Mouse (Mus musculus) mouse trophoblast stem cell (cell line): Measurements from ENCODE around the gene Rgsl1.
"Not testable (repeated sequence)": the region's sequence is repeated elsewhere in the genome, so short reads cannot be mapped to it uniquely, and the experiment has no call there.

Source experiments
- in situ Hi-C, 2 experiments: fragments of 300-500 bp; cut with MseI, MboI; formaldehyde crosslinking; loops; 2 replicates in 1 of 2; 3 replicates in 1 of 2; pipeline ENCODE4 v1.15.1; 2025

Gene Rgsl1

DNA sequence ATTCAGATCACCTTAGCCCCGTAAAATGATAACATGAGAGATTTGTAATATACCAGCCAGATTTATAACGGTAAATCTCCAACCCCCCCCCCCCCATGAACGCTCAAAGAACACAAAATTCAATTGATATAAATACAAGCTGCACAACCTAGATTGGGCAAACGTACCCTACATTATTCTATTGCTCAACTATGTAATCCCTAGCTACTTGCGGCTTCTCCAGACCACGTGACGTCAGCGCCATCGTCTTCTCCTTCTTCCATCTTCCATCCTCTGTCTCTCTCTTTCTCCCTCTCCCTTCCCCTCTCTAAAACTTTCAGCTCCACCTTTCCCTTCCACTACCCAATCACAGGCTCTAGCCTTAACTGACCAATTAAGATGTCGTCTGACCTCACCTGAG is 65.7 kb downstream of the Rgsl1 start:
- in situ Hi-C loops: no loop called here

DNA sequence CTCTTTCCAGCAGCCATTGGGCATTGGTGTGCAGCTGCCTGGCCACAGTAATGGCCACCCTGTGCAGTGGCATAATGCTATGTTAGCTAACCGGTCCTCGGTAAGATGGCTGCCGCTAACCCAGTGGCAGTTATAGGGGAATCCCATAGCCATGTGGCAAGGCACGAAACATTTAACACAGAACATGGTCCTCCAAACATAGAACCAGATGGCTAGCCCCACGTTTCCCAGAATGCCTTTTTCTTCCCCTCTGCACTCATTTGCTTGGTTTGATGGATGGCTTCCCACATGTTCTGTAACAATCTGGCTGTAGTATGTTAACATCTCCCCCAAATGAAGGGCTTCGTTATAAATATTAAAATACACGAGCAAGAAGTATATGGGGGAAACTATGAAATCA is 67.7 kb downstream of the Rgsl1 start:
- in situ Hi-C loops: no loop called here

DNA sequence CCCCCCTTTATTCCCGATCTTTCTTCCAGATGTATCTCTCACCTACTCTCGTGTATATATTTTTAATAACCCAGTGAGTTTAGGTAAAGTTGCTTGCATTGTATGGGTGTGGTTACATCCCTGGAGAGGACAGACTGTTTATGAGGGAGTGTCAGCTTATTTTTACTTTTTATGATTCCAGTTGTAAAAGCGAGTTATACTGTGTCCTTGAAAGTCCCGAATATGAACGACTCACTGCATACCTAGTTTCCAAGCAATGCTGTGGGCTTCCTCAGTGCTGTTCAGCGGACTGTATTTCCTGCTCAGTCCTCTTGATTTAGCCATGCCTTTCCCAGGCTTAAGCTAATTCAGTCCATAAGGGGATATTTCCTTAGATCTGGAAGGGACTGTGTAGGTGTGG is 68.8 kb downstream of the Rgsl1 start:
- in situ Hi-C loops: no loop called here

DNA sequence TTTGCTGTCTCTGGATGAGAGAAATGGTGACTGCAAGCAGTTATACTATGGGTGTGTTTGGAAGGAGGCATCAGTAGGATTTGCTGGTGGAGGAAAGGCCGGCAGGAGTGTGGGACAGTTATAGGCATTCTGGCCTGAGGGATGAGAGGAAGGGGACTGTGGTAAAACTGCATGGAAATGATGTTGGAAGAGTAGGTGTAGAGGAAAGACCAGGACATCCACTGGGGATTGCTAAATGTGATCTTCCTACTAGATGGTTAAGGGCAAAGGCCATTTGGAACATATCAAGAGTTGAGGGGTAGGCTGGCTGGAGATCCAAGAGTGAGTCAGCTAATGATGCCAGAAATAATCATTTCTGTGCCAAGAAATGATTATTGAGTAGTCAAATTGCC is 73.2 kb downstream of the Rgsl1 start:
- in situ Hi-C loops: no loop called here

DNA sequence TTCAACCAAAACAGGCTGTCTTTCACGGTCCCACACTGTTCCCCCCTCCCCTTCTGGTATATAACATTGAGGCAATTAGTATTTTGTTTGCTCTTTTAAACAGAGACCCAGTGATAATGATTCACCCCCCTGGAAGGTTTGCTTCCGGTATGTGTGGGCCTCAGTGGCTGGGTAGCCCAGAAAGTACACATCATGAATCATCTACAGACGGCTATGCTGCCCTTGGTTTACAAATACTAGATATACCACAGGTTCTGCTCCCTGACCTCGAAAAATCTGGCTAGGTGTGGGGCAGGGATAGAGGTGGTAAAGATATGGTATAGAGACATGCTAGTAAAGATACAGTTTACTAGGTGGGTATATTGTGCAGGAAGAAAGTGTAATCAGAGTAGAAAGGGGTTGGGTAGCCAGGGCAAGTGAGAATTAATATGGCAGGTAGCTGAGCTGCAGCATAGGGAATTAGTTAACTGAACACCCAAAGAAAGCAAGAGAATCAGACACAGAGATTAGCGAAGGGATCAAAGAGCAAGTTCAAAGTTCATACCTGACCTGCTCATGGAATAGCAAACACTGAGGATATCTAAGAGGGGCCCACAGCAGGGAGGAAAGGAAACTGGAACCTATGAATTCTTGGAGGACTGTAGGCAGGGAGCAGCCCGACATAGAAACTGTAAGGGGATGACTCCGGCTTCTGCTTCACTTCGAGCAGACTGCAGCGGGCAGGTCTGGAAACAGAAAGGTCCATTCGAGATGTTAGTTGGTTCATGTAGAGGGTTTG is 73.8 kb downstream of the Rgsl1 start:
- in situ Hi-C loops: no loop called here

DNA sequence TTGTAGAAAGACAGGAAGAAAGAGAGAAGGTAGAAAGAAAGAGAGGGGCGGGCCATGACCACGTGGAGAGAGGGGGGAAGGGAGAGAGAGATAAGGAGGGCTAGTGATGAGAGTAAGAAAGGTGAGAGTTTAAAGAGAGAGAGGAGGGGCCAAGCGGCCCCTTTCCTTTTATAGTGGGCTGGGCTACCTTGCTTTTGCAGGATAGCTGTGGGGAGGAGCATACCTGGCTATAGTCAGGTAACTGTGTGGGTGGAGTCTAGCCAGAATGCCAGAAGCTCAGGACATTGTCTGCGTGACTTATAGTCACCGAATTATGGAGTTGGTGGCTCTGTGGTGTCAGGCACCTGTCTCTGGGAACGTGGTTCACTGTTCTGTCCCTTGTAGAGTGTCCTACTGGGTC is 74.4 kb downstream of the Rgsl1 start:
- in situ Hi-C loops: not testable (repeated sequence)

DNA sequence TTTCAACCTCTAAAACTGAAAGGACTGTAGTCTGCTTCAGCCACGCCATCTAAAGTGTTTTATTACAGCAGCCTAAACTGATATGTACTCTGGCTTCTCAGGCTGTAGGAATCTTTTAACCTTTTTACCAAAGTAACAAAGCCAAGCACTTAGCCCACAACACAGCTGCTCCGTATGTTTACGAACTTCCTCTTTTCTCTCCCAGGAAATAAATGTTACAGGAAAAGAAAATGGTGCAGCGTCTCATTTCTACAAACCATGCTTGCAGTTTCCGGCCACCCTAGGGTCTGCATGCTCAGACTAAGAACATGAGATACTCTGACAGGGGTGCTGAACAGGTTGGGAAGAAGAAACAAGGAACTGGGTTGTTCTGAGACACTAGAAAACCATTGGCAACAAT is 75.5 kb downstream of the Rgsl1 start:
- in situ Hi-C loops: no loop called here

DNA sequence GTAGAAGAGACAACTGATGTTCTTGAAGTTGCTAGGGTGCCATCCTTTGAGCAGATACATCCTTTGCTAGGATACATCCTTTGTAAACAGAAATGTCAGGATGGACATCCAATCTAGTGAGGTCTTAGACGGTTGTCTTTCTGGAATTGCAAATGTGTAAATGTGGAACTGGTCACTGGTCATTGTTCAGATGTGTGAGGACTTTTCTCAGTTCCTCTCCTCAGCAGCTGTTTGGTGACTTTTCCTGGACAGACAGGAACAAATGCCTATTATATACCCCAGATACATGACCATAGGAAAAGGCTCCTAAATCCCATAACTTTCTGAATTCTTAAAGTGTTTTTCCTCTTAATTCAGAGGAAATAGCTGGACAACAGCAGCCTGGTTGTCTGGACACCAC is 76.7 kb downstream of the Rgsl1 start:
- in situ Hi-C loops: no loop called here

DNA sequence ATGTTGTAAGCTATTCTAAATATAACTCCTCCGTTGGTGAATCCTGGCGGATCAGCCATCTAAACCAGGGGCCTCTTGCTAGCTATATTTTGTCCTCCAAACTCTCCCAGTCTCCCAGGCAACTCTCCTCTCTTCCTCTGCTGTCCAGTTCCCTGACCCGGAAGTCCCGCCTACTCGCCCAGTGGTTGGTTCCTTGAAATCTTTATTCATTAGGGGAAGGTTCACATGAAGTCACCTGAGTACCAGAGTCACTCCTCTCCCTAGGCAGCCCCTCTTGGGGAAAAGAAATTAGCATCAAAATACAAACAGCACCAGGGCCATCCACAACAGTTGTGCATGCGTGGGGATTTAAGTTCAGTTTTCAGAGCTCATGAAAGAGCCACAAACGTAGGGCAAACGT is 77.6 kb downstream of the Rgsl1 start:
- in situ Hi-C loops: no loop called here

DNA sequence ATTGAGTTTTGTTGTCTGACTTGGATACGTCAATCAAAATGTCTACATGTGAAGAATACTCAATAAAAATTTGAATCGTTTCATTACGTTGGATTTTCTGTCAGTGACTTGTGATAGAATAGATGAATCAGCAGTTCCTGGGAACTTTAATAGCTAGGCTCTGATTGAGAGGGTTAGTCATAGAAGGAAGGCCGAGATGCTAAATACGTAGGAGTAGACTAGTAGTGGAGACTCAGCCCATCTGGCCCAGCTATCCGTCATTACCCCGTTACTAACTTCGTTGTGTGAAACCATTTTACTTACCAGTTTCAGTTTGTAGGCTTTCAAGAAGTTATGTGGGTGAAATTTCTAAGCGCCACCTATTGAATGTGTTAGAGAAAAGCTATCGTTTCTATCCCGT is 79.8 kb downstream of the Rgsl1 start:
- in situ Hi-C loops: no loop called here

DNA sequence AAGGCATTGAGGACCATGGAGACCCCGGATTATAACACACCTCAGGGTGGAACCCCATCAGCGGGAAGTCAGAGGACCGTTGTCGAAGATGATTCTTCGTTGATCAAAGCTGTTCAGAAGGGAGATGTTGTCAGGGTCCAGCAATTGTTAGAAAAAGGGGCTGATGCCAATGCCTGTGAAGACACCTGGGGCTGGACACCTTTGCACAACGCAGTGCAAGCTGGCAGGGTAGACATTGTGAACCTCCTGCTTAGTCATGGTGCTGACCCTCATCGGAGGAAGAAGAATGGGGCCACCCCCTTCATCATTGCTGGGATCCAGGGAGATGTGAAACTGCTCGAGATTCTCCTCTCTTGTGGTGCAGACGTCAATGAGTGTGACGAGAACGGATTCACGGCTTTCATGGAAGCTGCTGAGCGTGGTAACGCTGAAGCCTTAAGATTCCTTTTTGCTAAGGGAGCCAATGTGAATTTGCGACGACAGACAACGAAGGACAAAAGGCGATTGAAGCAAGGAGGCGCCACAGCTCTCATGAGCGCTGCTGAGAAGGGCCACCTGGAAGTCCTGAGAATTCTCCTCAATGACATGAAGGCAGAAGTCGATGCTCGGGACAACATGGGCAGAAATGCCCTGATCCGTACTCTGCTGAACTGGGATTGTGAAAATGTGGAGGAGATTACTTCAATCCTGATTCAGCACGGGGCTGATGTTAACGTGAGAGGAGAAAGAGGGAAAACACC is 90.0 kb downstream of the Rgsl1 start:
- in situ Hi-C loops: no loop called here

DNA sequence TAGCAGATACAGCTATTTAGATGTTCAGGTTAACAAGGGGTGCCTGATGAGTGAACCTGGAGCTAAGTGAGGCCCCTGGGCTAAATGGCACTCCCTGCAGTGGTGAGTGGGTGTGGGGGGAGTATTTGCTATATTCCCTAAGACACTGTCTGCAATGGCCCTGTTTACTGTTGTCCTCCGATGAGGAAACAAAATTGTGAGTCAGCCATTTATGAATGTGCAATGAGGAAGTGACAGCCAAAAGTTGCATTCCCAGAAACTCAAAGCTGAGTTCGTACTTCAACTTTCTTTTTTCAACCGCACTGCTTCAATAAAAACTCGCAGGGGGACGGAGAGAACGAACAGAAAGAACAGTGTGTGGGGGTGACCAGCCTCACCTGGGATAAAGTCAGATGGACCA is 91.4 kb downstream of the Rgsl1 start:
- in situ Hi-C loops: no loop called here

DNA sequence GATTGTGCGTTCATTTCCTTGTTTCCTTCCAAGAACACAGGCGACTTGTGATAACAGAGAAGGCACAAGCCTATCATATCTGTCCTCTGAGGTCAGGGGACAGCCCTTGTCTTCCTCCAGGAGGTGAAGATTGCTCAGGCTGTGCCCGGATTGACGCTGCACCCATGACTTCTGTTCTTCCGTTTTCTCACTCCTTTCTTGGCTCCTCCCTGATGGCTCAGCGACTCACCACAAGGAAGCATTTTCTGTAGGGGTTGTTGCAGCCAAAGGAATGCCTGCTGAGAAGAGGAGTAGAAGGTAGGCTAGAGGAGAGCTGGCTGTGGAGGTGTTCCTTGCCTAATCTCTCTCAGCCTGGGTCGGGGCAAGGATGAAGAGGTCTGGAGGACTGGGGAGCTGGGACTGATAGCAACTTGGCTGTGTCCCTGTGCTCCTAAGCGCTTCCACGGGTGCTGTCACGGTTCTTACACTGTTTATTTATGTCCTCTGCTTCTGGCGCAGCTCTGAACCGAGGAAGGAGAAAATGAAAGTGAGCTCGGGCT is 92.1 kb downstream of the Rgsl1 start:
- in situ Hi-C loops: no loop called here

DNA sequence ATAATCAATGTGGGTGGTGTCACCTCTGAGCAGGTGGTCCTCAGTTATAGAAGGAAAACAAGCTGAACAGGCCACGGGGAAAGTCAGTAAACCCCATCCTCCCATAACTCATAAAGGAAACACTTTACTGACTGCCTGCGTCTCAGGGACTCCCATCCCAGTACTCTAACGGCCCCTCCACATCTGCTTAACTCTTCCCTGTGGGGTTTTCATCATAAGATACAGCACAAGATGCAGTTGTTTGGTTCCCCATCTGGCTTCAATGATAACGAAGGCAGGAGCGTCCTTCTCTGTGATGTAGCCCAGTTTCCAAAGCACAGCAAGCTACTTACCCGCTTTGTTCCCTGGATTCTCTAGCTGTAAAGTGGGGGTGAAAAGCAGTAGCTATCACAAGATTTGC is 93.9 kb downstream of the Rgsl1 start:
- in situ Hi-C loops: no loop called here

DNA sequence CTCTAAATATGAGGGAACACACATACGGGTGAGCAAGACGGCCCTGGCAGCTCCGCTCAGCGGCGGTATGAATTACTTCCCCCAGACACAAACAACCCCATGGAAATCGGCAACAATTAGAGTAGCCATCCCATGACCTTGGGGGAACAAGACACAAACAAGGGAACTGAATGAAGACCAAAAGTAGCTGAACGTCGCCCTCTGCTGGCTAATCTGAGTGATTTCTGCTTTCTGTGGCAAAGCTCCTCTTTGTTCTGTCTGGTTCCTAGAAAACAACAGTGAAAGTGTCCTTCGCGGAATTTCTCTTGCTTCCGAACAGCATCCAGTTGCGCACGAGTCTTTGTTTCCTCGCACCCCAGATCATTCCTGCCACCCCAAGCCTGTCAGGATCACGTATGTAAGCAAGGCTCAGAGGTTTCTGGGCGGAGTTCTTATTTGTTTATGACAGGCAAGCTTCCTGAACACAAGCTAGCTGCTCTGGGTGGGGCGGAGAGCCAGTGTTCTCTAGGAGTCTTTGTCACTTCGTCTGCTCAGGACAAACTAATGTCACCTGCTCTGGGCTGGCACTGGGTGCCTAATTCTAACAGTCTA is 94.6 kb downstream of the Rgsl1 start, which contains the start of gene Rnasel:
Rnasel (plus strand) TSS at position 216 of the 591 bp plus-strand sequence.
- in situ Hi-C loops: loop anchor here (5.0 kb wide), 1 partner anchor 192 kb away; no protein-coding TSS in a partner anchor

DNA sequence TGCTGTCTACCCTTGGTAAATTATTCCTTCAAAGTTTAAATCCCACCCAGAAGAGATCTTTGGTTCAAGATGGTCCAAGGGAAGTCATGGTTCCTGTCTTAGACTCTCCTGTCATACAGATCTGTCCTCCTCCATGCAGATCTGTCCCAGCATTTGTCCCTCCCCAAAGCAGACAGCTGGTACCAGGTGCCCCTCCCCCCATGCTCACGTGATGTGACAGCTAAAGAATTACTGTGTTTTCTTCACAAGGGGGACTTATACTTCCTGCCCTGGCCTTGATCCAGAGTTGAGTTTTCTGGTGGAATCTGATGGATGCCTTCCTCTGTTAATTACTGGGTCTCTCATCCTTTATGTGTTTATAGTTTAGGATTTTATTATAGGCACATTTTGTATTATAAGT is 95.4 kb downstream of the Rgsl1 start:
- in situ Hi-C loops: loop anchor here (5.0 kb wide), 1 partner anchor 191 kb away; no protein-coding TSS in a partner anchor

DNA sequence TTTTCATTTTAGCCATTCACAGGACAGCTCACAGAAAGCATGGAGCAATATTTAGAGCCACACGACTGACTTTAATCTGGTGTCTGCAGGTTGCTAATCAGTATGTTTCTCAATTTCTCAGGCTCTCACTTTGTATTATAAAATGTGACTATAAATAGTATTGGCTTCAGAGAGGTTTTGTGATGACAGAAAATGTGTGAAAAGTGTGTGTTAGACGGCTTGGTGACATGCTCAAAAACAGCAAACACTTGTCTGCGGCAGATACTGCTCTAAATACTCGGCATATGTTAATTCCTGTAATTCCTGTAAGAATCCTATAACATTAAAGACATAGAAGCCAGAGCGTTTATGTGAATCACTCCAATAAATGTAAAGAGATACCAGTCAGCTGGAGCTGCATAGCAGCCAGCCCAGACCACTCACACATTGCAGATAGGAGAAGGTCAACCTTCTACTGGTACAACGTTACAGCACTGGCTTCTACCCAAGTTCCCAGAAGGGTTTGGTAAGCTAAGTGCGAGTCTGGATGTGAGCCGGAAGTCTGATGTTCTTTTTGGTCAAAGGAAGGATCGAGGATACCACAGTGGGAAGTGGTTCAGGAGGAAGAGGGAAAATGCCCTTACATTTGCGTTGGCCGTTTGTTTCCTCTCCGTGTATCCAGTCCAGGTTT is 95.9 kb downstream of the Rgsl1 start:
- in situ Hi-C loops: loop anchor here (5.0 kb wide), 1 partner anchor 191 kb away; no protein-coding TSS in a partner anchor

DNA sequence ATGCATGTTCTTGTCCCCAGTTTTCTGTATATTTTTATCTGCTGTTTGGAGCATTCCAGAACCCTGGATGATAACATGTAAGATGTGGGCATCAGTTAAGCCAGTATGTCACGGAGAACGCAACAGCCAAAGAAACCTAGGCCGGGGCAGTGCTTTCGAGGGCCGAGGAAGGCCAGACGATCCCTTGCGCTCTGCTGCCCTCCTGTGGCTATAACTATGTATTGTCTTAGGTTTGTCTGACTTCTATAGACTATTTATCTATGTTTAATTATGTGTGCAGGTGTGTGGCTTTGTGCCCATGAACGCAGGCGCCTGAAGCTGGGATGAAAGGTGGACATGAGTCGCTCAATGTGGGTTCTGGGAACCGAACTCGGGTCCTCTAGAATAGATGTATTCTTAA is 97.2 kb downstream of the Rgsl1 start:
- in situ Hi-C loops: loop anchor here (5.0 kb wide), 1 partner anchor 189 kb away; no protein-coding TSS in a partner anchor

DNA sequence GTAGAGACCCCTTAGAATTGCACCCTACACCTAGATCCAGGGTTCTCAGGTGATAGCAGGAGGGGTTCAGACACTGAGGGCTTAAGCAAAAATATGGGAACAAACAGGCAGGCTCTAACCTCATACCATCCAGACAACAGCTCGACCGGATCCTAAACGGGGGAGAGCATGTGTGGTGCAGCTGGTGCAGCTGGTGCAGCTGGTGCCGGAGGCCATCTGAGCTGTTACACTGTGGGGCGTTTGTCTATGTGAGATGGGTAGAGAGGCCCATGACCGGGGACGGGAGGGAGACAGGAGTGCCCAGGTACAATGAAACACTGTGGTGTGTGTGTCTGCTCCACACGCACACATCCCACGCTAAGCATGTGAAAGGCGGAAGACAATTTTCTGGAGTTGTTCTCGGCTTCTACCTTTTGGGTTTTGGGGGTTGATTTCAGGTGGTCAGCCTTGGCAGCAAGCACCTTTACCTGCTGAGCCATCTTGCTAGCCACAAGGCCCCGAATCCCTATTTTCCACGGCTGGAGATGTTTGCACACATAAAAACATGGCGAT is 97.7 kb downstream of the Rgsl1 start:
- in situ Hi-C loops: loop anchor here (5.0 kb wide), 1 partner anchor 189 kb away; no protein-coding TSS in a partner anchor

DNA sequence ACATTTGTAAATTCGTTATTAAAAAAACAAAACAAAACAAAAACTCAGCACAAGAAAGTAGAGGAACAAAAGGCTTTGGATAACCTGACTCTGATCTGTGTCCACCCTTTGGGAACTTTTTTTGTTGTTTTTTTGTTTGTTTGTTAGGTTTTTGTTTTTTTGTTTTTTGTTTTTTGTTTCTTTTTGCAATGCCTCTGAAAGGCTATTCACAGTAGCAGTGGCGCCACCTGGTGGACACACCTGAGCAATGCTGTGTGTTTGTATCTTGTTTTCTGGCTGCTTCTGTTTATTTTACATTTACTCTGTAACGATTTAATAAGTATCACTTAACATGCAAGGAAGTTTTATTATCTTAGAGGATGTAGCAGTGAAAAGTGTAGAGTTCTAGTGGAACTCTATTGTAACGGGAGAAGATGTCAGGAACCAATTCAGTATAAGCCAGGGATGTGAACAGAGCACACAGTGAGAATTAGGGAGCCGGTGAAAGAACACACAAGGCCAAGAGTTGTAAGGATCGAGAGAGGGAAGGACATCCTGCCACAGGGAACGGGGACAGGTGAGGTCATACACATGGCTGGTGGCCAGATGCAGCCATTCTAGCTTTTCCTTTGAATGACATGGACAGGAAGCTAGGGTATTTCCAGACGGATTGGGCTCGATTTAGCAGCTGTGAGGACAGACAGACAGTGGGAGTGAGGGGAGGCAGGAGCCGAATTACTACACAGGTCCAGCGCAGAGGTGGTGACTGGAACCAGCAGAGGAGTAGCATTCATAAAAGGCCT is 101.4 kb downstream of the Rgsl1 start:
- in situ Hi-C loops: no loop called here
